Mouse (Mus musculus): ENCODE data around the gene Snupn.
"Not testable (repeated sequence)": the region's sequence is repeated elsewhere in the genome, so short reads cannot be mapped to it uniquely, and the experiment has no call there.

Snupn gene

DNA sequence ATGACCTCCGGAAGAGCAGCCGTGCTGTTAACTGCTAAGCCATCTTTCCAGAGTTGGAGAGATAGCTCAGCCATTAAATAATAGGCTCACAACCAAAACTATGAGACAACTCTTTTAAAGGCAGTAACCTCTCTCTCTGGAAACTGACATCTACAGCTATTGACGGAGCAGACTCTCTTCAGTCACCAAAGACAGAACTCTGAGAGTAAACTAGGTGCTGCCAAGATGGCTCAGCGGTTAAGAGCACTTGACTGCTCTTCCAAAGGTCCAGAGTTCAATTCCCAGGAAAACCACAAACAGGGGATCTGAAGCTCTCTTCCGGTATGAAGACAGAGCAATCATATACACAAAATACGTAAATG is 13.8 kb upstream of the Snupn start:
- no peak for DNase-seq

DNA sequence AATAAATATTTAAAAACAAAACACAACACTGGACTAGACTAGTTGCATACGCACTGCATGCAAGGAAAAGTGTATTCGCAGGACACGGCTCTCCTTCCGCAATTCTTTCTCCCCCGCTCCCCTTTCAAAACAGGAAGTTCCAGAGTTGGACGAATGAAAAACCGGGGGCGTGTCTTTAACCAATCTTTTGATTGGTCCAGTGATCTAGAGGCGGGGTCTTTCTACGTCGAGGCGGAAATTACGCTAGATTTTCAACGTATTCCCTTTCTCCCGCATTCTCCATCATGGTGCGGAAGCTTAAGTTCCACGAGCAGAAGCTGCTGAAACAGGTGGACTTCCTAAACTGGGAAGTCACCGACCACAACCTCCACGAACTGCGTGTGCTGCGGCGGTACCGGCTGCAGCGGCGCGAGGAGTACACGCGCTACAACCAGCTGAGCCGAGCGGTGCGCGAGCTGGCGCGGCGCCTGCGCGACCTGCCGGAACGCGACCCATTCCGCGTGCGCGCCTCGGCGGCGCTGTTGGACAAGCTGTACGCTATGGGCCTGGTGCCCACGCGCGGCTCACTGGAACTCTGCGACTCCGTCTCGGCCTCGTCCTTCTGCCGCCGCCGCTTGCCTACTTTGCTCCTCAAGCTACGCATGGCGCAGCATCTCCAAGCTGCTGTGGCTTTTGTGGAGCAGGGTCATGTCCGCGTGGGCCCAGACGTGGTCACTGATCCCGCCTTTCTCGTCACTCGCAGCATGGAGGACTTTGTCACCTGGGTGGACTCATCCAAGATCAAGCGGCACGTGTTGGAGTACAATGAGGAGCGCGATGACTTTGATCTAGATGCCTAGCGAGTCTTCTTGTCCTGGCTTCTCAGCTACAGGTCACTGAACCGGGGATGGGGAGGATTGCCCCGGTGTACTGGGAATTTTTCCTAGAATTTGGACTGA is 13.2 kb upstream of the Snupn start, which contains the start of gene Imp3:
Gene Imp3 (plus strand): TSS at position 253 of the 938 bp plus-strand sequence.
- peak; percentile 97 for DNase-seq

DNA sequence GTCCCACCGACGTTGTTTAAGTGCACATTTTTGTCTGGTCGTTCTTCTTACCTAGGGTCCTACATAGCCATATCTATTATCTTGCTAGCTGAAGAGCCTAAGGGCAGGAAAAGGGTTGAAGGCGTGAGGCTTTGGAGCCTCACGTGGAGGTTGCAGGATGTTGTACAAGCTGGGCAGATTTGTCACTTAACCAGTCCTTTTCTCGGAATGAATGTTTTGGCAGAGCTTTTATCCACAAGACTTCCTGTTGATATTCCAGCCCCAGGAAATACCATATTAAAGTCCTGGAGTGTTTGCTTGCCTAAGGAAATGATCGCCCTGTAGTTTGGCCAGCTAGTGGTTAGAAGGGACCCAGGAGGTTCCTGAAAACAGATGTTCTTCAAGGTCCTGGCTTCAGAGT is 12.3 kb upstream of the Snupn start:
- DNase-seq, result peak; percentile 65

DNA sequence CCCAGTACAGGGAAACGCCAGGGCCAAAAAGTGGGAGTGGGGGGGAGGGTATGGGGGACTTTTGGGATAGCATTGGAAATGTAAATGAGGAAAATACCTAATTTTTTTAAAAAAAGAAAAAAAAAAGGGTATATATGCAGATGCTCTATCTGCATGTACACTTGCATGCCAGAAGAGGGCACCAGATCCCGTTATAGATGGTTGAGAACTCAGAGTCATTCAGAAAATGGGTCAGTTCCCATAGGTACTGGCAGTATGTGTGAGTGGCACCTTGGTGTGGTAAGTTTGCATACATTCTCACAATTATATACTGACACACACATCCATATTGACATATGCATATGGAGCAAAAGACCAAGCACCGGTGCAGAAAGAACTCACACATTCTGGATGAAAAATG is 3.2 kb upstream of the Snupn start:
- DNase-seq, result peak; percentile 44

DNA sequence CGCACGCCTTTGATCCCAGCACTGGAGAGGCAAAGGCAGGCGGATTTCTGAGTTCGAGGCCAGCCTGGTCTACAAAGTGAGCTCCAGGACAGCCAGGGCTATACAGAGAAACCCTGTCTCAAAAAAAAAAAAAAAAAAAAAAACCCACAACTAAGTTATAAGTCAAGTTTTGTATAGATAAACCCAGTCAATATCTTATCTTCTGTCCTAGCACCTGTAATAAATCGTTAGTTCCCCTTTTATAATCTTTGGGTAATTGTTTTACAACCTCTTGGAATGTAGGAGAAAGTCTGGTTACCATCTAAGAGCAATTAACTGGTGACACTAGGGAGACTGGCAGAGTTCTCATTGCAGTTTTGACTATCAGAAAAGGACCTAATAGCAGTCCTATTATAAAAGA is 2.0 kb upstream of the Snupn start:
- not testable (repeated sequence) for DNase-seq

DNA sequence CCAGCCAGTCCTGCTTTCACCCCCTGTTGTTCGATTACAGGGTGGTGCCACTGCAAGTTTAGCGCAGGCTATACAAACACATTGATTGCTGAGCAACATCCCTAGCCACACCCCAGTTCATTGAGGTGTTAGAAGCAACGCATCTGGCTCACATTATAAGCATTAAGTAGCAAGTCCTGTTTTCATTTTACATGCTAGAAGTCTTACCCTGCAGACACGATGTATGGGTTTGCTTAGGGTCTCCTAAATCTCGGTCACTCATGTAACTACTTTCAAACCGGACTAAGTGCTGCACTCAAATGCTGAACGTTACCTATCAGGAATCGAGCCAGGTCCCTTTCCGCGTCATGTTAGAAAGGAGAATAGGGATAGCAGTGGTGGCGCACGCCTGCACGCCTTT is 911 bp upstream of the Snupn start:
- DNase-seq, result no peak

DNA sequence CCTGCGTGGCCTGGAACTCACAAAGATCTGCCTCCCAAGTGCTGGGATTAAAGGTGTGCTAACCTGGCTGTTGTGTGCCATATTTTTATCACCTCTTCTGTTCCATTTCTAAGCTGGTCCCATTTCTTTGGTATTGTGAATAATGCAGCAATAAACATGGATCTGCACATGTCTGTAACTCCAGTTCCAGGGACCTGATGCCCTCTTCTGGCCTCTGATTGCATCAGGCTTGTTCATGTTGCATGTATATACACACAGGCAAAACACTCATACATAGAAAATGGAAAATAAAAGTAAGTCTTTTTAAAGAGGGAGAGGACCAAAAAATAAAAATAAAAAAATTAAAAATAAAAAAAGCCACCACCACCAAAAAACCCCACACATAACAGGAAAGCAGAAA is 2.9 kb downstream of the Snupn start:
- DNase-seq, result no peak

DNA sequence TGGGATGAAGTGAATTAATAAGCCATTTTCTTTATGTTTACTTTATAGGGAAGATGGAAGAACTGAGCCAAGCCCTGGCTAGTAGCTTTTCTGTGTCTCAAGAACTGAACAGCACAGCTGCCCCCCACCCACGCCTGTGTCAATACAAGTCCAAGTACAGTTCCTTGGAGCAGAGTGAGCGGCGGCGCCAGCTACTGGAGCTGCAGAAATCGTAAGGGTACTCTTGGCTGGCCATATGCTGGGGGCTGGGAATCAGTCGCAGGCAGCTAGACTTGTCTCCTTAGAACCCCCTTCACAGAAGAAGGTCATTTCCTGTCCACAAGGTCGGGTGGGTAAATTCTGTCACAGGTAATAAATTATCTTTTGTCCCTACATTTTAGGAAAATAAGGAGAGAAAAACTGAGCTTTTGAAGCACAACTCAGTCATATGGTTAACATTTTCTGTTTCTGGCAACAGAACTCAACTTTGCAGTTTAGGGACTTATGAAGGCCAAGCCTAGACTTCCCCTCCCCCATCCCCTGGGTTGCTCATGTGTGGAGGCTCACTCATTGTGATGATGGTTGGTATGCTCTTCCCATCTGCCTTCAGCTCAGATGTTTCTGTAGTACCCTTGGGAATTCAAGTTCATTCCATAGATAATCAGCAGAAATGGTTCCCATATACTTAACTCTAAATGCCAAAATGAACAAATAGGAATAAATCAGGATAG is 6.4 kb downstream of the Snupn start:
- DNase-seq, result no peak

DNA sequence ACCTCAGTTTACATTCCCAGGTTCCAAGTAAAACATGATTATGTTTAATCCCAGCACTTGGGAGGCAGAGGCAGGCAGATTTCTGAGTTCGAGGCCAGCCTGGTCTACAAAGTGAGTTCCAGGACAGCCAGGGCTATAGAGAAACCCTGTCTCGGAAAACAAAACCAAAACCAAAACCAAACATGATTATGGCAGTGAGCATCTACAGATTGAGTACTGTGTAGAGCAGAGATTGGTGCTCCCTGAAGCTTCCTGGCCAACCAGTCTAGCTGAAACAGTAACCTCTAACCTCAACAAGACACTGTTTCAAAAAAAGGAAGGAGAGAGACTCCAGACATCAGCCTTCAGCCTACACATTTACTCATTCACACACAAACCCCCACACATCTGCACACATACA is 8.0 kb downstream of the Snupn start:
- no peak for DNase-seq

DNA sequence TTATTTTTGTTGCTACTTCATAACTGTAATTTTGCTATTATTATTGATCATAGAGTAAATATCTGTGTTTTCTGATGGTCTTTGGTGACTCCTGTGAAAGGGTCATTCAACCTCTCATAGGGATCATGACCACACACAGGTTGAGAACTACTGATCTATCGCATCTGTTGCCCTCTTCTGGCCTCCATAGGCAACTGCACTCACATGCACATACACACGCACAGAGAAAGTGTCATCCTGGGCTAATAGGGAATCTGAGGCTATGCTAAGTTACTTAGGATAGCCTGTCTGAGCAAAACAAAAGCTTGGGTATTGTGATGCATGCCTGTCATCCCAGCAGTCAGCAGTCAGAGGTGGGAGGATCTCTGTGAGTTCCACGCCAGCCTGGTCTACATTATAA is 10.9 kb downstream of the Snupn start:
- no peak for DNase-seq

DNA sequence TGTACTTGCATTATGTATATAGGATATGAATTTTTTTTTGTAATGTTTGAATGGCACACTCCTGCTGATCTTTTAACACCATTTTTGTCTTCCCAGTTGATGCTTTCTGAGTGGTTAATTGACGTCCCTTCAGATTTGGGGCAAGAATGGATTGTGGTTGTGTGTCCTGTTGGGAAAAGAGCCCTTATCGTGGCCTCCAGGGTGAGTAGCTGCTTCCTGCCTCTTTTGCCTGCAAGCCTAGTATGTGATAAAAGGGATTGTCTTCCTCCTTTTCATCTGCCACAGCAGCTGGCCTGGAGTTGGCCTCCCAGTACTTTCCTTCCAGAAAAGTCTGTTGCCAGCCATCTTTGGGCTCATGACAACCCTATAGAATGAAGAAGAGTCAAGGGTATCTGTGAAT is 19.5 kb downstream of the Snupn start:
- no peak for DNase-seq

DNA sequence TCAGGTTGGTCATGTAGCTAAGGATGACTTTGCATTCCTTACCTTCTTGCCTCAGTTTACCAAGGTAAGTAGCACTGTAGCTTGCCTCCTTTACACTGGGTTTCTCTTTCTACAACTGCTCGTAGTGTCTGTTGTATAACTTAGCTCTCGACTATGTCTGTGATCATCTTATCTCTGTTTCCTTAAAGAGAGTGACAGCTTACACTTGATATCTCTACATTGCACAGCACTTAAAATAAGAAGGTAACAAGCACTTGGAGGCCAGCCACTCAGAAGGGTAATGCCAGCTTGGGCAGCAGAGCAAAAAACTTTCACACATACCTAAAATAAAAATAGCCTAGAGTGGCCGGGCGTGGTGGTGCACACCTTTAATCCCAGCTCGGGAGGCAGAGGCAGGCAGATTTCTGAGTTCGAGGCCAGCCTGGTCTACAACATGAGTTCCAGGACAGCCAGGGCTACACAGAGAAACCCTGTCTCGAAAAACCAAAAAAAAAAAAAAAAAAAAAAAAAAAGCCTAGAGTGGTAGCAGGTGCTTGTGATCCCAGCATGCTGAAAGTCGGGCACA is 23.4 kb downstream of the Snupn start:
- no peak for DNase-seq

DNA sequence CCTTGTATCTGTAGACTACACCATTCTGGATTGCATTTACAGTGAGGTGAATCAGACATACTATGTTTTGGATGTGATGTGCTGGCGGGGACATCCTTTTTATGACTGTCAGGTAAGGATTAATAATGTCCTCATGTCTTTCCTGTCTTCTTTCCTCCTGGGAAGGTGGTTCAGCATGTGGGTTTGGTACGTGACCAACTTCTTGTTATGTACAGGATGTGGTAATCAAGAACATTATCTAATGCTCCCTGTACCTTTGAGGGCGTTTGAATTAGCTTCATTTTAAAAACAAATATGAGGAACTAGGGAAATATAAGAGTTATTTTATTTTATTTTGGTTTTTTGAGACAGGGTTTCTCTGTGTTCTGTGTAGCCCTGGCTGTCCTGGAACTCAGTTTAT is 24.5 kb downstream of the Snupn start:
- no peak for DNase-seq

DNA sequence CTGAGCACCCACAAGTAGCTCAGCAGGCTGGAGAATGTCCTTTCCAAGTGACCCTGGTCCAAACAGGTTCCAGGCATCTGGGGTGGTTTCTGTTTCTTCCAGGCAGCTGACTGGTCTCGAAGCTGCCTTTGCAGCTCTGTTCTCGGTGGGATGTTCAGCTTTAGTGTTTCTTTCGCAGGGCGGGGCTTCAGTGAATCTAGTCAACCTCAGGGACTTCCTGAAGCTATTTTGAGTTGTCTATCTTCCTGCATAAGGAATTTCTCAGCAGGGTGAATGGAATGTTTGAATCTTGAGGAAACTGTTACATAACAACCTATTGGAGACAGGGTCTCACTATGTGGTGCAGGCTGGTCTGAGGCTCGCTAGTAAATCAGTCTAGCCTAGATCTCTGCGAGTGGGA is 29.5 kb downstream of the Snupn start:
- no peak for DNase-seq

DNA sequence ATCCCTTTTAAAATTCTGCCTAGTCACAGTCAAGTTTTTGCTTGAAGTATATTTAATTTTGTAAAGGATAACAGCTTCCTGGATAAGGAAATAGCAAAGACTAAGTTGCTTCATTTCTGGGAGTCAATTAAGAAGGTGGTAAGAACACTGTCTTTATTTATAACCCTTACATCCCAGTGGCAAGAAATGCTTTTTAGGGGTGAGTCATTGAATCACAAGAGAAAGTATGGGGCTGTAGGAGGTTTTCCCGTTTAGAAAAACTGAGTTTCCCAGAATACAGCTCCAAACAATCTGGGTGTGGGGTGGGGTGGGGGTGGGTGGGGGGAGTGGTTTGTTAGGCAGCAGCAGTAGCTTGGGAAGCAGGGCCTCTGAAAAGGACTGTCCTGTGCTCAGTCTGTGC is 30.8 kb downstream of the Snupn start:
- no peak for DNase-seq

DNA sequence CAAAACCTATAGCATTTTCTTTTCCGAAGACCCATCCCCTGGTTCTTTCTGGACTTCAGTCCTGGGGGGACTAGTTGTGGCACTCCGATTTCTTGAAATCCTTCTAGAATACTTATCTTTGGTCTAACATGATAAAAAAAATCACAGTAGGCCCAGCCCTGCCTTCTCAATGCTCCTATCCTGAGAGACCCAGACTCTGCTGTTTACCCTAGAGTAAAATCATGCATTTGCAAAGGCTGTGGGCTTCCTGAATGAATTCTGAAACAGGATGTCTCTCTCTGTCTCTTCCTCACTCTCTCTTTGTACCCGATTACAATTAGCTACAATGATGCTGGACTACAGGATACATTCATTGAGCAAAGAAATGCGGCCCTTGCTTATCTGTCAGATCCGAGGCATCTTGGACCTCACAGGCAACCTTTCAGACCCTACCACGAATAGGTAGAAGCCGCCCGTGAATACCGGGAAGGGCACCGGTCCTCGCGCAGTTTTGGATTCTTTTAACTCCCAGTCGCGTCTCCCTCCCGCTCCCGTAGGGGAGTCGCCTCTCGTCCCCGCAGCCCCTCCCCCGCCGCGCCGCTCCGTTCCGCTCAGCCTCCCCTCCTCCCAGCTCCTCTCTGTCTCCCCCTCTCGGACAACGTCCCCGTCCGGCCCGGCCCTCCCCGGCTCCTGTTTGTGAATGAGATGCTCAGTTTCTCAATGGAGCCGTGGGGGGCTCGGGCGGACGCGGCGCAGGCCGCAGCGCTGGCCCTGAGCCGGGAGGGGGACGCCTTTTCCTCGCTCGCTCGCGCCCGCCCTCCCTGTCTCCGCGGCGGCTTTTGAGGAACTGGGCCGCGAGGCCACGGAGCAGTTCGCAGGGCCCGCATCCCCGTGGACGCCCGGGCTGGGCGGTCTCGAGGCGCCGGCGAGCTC is 43.9 kb downstream of the Snupn start, which contains the start of gene Ptpn9:
Gene Ptpn9 (plus strand): TSS at position 638 of the 912 bp plus-strand sequence.
- peak; percentile 86 for DNase-seq

DNA sequence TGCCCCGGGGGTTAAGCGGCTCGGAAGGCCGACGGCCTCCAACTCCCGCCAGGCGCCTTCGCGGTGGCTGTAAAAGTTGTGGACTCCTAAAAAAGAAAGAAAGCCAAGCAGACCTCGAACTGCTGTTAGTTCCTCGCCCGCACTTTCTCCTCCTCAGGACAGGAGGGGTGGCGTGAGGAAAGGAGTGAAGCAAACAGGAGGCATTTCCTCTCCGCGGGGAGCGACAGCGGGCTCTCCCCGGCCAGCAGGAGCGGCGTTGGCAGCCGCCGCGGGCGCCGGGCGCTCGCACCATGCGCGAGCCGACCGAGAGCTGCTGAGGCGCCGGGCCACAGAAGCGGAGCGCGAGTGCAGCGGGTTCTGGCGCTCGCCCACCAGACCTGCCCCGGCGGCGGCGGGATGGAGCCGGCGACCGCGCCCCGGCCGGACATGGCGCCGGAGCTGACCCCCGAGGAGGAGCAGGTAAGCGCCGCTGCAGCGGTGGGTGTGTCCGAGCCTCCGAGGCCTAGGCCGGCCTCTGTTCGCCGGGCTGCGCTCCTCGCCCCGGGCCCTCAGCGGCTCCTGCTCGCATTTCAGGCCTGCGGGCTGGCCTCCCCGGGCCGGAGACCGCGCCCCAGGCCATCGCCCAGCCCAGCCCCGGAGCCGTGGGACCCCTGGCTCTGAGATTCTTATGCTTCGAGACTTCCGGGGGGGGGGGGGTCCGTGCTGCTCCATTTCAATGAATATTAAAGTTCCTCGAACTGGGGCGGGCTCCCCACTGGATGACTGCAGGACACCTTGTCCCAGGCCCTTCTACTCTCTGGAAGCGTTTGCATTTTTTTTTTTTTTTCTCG is 44.7 kb downstream of the Snupn start:
- peak; percentile 59 for DNase-seq

DNA sequence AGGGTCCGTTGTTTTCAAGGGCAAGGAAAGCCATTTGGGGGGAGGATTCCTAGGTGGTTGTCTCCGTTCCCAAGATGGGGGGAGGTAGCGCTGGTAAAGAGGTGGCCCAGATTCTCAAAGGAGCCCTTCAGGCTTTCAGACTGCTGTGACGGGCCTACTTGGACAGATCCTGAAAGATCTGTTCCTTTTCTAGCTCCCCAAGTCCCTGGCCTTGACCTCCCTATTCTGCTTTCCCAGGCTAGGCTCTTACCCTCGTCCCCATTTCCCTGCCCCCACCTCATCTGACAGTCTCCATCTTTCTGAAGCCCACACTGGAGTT is 45.3 kb downstream of the Snupn start:
- peak; percentile 22 for DNase-seq

DNA sequence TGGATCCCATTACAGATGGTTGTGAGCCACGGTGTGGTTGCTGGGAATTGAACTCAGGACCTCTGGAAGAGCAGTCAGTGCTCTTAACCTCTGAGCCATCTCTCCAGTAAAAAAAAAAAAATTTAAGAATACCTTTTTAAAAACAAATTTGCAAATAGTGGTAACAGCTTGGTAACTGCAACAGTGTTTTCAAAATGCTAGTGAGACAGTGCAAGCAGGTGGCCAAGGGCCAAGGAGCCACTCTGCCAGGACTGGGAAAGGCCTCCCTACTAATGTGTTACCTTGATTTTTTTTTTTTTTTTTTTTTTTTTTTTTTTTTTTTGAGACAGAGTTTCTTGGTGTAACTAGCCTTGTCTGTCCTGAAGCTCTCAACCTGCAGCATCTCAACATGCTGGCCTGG is 46.5 kb downstream of the Snupn start:
- DNase-seq, result peak; percentile 41

DNA sequence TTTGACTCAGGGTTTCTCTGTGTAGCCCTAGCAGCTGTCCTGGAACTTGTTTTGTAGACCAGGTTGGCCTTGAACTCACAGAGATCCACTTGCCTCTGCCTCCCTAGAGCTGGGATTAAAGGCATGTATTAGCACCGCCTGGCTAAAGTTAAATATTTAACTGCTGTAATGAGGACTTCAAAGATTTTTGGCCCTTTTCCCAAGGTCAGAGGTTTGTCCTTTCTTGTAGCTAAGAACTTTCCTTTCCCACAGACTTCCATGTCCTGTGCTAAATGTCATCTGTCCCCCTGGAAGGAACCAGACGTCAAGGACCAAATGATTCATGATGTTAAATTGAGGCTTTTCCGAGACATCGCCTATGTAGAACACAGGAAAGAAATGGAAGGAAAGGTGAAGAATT is 52.3 kb downstream of the Snupn start:
- DNase-seq, result peak; percentile 80

DNA sequence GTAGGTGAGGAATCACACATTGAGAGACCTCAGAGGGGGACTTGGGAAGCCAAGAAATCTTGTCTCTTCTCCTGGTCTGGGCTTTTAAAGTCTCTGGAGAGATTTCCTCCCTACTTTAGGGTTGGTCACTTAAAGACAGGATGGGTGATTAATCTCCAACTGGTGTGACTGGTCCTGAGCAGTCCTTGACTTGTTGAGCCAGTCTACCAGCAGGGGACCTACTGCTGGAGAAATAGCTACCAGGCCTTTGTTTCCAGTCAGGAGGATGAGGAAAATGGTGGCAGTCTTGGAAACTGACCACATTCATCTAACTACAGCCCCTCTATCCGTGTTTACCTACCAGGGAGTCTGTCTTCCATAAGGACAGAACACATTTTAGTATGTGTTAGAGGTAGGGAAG is 61.7 kb downstream of the Snupn start:
- no peak for DNase-seq

DNA sequence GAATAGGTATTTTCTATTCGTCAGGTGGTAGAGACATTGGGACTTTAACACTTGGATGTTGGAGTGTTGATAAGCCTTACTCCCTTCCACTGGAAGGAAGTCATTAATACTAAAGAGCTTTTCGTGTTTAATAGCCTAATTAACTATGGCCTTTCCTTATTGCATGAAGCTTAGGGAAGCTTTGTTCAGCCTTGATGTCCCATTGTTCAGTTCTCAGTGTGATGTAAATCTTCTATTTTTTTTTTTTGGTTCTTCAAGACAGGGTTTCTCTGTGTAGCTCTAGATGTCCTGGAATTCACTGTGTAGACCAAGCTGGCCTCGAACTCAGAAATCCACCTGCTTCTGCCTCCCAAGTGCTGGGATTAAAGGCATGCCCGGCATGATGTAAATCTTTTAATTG is 62.2 kb downstream of the Snupn start:
- DNase-seq, result no peak
